Mouse (Mus musculus) Muller cell, postnatal 12 days (primary cell): ENCODE results near the gene 4933430I17Rik.

ENCODE experiments used
- DNase-seq: peaks from one replicate; pipeline ENCODE4 v3.0.0-alpha.2; 2015; ENCODE audit errors: inconsistent ontology term

The 4933430I17Rik gene

DNA sequence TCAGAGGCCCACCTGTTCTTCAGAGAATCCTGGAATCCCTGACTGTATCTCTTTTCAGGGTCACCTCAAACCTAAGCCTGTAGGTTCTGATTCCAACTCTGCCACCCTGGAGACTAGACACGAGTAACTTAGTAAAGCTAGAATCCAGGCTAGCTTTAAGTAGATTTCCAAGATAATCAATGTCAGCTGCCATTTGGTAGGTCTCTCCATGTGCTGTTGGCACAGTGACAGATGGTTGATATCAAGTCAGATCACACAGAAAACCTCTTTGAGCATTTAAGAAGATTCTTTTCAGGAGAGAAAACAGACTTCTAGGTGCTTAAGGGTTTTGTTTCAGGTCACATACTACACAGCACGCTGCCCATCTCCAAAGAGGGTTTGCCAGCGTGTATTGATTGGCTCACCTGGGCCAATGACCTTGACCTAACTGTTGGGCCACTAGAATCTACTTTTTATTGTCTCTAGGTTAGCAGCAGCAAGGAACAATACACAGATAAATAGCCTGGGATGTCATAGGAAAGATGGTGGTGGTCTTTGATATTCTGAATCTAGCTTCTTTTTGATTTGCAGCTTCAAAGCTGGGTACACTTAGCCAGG is 21.7 kb upstream of the 4933430I17Rik start, which contains the start of gene Hdhd3:
Gene Hdhd3, minus strand, starts transcription at position 94 of the 597 bp plus-strand sequence.
- DNase-seq = no peak

DNA sequence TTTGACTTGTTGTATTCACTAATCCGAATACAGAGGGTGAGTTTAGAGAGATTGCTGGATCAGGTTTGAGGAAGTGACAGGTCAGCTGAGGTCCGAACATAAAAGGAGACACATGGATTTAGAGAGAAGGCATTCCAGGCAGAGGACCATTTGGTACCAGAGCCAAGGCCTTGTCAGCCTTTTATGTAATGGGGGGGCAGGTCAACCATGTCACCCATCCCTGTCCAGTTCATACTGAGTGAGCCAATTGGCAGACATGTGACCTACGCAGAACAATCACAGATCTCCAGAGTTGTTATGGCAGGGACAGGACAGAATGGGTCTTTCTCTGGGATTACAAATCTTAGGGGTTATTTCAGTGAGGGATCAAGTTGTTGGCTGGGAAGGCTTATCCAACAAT is 19.2 kb upstream of the 4933430I17Rik start:
- no peak for DNase-seq

DNA sequence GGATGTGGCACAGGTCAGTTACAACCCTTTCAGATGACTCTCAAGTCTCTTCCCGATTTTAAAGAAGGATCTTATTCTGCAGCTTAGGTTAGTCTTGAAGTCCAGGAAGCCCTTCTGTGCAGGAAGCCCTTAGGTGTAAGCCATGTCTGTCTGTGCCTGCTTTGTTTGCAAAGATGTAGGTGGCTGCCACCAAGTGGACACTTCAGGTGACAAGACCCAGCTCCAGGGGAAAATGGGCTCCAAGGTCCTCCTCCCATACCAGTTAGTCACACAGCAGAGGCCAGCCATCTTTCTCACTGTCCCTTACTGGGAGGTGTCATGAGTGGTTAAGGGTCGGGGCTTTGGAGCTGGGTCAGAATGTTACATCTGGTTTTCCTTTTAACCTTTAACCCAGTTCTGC is 18.4 kb upstream of the 4933430I17Rik start:
- DNase-seq = no peak

DNA sequence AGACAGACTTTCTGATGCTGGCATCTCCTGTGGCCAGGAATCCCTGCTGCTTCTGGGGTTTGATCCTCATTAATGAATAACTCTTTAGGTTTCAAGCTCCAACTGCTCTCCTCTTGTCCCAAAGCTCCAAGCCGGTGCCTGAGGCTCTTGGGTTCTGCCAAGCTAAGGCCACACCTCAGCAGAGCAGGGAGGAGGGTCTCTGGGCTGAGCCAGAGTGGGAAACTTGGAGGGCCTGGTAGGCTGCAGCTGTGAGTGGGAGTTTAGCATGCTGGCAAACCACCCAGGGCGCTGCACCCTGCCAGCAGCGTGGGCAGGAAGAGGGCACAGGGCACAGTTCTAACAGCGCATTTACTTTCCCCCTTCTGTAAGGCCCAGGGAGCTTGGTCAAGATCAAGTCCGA is 16.3 kb upstream of the 4933430I17Rik start:
- DNase-seq = peak; percentile 61

DNA sequence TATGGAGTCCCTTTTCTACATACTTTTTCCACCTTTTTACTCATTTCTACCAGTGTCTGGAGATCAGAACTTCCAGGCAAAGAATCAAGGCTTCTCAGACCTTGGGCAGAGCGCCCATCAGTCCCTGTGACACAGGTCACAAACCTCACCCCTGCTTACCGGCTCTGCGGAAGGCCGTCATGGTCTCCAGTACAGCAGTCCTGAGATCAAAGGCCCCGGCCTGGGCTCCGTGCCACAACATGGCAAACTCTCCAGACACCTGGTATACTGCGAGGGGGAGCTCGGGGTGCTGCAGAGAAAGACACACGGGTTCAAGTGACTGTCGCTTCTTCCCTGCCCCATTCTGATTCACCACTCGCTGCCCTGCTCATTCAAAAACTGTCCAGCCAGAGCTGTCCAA is 15.2 kb upstream of the 4933430I17Rik start:
- no peak for DNase-seq

DNA sequence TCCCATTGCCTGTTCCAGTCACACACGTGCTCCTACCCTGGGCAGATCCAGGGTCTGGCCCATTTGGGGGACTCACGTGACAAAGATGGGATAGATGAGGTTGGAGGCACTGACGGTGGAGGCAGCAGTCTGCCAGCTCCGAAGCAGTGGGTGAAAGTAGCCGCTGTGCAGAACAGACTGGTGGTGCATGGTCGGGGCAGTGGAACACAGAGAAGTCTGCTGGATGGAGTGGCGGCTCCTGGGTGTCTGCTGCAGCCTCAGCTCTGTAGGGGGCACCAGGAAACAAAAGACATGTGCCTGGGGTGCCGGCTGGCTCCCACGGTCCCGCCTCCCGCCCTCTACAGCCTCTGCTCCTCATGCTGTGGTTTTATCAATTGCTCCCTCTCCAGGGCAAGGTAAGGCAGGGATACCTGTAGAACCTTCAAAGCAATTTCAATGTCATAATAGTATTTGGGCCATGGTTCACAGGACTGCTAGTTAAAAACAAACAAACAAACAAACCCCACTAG is 11.1 kb upstream of the 4933430I17Rik start:
- no peak for DNase-seq

DNA sequence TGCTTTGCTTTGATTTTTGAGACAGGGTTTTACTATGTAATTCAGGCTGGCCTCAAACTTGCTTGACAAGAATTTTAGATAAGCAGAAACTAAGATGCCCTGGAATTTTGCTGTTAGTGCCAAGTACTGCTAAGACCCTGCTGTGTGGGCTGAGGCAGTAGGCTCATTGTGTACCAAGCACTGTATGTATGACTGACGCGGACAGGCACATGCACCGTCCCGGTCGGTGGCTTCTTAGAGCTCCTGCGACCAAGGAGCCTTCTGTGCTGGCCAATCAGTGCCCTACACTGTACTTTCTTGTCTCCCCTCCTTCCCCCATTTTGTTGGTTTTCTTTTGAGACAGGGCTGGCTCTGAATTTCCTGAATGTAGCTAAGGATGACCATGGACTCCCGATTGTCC is 10.2 kb upstream of the 4933430I17Rik start:
- DNase-seq = no peak

DNA sequence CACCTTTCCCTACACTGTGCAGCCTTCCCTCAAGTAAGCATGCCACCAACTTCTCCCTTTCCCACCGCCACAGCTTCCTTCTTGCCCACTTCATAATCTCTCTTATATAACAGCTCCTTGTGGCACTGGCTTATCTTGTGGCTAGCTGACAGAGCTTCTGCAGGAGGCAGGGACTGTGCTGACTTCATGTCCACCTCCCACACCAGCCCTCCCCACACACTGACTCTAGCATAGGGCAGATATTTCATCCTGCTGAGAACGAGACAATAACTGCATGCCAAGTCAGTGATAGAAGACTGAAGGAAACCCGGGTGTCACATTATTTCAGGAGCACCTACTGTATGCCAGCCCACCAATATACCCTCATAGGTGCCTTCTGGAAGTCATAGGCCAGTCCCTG is 9.7 kb upstream of the 4933430I17Rik start:
- DNase-seq = no peak

DNA sequence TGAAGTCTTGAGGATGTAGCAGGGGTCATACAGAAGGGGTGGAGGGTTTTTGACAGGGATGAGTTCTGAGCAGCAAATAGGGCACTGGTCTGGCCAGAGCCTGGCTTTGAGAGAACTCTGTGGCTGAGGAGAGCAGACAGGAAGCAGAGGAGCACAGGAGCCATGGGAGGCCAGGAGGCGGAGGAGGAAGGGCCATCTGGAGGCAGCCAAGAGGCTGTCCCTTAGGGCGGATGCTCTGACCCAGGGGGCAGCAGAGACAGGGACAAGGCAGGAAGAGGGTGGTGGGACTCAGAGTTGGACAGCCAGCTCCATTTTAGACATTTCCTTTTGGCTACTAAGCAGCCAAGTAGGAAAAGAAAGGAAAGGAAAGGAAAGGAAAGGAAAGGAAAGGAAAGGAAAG is 9.1 kb upstream of the 4933430I17Rik start:
- DNase-seq = no peak

DNA sequence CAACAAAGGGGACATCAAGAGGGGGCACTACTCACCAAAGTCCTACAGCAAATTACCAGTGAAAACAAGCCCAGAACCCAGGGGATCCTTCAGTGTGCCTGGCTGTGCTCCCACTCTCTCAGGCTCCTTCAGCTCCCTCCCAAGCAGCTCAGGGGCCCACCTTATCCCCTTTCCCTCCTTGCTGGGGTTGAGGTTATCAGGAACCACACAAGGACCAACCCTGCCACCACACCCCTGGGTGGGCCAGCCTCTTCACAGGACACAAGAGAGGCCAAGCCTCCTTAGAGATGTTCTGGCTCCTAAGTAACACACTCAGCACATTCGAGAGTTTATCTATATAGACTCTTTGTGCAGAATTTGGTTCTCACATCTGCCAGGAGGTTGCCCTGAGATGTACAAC is 8.6 kb upstream of the 4933430I17Rik start:
- DNase-seq = no peak

DNA sequence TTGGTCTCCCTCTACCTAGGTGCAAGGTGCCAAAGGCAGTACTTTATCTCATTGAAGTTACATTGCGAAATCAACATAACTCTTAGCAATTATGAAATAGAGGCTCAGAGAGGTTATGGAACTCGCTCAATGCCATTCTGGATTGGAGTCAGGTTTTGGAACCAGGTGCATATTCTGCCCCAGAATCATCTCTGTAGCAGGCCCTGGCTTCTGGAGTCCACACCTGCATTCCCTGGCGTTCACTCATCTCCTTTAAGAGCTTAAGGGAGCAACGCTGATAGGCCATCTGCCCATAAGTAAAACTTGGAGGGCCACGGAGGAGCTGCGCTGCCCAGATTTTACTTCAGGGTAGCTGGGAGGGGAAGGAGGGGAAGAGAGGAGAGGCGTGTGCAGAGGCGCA is 8.1 kb upstream of the 4933430I17Rik start:
- no peak for DNase-seq

DNA sequence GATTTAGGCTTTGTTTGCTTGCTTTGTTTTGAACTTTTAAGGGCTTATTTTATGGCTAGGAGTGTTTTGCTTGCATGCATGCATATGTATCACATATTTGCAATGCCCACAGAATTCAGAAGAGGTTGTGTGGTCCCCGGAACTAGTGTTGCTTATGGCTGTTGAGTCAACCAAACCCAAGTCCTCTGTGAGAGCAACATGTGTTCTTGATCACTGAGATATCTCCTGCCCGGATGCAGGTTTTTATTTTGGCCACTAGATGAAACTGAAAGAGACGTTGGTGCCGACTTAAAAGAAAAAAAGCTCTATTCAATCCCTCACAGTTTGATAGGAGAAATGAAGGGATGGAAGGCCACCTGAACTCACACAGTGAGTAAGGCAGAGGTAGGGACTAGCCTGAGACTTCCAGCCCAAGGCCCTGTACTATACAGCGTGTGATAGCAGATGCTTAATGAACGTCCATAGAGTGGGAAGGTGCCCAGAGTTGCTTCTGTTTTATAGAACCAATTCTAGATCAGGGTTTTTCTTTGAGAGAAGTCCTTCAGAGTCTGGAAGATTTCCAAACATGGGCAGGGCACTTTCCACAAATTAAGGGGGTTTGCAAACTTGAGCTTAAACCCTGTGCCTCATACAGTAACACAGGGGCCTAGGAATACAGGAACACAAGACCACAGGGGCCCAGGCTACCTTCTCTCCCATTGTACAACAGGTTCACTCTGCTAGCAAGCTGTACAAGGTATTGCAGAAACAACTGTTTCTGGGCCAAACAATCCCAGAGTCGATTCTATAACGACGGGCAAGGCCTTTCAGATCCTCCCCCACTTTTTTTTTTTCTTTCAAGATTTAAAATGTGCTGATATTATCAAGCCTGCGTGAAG is 7.4 kb upstream of the 4933430I17Rik start:
- DNase-seq = no peak

DNA sequence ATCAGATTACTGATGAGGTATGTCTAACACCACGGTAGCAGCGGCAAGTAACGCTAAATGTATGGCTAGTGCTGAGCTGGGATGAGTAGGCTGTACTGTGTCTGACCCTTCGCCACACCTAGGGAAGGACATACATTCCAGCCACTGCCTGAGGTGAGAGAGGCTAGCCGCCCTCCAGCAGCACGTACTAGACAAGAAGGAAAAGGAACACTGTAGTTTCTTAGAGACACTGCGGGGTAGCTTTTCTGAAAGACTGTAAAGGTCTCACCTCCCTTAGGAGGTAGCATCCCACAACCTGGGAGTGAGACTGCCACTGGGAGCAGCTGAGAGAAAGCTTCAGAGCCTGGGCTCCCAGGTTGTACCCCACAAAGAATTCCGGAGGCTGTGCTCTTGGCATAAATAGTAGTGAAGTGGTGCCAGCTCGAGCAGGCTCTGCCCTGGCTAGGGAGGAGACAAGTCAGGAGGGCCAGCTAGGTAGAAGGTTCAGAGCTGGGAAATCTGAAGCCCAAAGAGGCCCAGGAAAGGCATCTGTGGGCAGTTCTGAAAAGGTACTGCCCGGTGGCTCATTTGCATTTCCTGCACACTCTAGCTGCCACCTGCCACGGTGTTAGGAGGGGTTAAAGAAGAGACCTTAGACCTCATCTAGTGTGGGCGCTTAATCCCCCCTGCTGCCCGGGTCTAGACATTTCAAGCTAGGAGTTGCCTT is 6.6 kb upstream of the 4933430I17Rik start:
- DNase-seq = no peak

DNA sequence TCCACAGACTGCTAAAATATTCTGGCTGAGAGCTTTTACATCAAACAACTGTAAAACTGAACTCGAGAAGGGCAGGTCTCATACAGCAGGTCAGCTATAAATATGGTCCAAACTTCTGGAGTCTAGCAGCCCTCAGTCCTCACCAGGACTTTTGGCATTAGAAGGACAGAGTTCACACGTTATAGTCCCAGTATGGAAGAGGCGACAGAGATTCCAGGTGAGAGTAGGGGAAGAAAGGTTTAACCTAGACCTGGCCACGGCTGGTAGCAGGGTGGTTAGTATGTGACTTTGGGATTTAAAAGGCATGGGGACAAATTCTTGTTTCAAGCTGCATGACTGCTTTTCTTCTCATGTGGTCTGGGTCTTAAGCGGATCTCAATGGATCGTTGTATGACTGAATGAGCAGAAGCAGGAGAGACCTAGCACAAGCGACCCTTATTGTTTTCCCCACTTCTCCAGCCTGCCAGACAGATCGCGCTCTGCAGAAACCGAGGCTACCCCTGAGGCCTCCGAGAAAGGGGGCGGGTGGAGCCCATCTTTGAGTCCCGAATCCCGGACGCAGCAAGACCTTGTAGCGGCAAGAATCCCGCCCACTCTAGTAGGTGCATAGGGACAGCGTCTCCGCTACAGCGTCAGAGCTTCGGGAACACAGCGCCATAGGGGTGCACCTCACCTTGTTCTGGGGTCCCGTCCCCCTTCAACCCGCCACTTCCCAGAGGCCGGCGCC is 5.9 kb upstream of the 4933430I17Rik start:
- DNase-seq = no peak

DNA sequence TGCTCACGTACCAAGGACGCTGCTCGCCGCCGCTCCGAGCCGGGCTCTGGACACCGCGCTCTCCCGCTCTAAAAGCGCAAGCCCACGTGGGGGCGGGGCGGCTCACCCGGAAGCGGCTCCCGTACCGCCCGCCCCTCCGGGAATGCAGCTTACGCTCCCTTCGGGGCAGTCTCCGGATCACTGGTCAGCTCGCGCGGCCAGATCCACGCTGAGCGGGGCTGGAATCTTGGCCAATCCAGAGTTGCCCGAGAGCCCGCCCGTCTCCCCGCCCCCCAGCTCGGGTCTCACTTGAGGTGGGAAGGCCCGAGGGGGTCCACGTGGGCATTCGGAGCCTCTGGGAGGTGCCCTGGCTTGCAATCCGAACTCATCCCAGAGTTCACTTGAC is 5.3 kb upstream of the 4933430I17Rik start, which contains the start of gene Alad:
Gene Alad, minus strand, starts transcription at position 70 of the 385 bp plus-strand sequence.
- DNase-seq = peak; percentile 94

DNA sequence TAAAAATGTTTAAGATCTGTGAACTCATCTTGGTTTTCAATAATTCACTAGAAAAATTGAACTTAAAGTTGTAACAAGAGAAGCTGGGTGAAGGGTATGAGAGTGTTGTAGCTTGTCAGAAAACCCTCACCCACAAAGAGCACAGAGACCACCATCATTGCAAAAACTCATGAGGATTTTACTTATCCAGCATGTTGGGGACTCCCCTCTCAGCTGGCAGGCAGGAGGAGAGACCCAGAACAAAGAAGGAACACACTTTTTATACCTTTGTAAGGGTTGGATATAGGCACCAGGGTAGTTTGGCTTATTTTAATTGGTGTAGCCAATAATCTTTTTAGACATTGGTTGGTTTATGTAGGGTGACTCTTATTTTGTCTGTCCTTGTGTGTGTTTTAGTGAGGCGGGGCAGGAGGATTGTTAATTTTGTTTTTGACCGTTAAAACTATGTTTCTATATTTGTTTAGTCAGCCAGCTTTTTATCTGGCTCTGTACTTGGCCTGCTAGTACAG is 4.2 kb upstream of the 4933430I17Rik start:
- DNase-seq = no peak

DNA sequence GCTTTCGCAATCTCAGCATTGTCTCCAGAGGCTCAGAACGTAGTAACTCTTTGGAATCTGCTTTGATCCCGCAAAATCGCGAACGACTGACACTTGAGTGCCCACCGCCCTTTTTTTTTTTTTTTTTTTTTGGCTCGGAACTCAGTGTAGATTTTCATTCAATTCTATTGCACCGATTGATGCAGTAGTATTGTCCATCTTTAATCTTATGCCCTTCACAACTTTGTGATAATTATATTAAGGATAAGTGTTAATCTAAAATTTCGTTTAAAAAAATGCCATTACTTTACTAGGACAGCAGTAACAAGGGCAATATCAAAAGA is 281 bp downstream of the 4933430I17Rik start:
- no peak for DNase-seq

DNA sequence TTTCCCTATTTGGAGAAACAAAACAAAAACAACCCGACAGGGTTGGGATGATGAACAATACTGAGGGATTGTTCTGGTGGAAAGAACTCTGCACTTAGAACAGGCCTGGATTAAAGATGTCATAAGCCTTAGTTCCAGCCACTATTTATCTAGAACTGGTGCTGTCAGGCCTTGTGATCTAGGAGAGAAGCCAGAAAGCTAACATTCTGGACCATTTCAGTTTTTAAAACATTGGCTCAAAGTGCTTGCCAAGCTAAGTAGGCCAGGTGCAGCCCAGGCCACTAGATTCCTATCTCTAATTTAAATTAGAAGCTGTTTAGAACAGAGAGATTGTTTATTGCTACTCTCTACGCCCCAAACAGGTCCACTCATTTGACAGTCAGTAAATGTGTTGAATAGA is 1.1 kb downstream of the 4933430I17Rik start:
- DNase-seq = no peak

DNA sequence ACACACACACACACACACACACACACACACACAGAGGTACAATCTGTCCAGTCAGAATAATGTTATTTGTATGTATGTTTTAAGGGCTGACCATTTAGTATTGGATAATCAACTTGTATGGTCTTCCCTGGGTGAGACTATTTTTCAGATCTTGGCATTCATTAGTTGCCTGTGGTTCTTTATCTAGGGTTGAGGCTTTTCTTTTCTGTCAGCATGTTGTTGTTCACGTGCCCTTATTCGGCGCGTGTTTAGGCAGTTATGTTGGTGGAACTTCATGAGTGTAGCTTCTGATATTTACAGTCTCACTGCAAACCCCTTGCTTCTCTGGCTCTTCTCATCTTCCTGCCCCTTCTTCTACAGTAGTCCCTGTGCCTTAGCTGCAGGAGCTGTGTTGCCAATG is 2.5 kb downstream of the 4933430I17Rik start:
- no peak for DNase-seq

DNA sequence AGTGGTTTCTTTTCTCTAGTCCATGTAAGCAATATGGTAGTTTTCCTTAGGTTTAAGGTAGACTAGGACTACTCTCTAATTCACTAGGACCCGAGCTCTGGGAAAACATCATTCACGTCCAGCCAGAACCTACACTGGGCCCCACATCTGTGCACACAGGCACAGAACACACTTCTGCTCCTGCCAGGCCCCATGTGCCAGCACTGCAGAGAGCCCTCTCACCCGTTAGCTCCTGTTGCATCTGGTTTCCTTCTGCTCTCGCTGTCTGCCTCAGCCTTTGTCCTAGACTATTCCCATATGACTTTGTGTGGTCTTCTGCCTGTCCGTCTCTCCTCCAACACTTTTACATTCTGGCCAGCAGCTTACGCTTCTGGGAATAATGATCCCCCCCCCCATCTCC is 8.6 kb downstream of the 4933430I17Rik start:
- no peak for DNase-seq

DNA sequence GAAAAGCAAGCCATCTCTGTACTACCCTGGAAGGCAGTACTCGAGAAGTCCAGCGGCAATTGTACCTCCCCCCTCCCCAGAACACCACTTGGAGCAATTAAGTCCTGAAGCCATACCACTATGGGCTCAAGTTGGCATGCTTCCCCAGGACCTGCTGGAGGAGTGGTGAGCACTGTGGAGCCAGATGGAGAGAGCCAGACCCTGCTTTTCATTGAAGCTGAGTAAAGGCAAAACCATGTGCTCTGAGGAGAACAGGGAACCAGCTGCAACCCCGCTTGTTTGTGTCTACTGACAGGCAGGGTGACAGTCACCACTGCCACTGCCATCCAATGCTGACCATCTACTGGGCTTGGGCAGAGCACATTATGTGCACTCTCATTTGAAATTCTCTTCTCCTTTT is 16.6 kb downstream of the 4933430I17Rik start:
- DNase-seq = no peak

DNA sequence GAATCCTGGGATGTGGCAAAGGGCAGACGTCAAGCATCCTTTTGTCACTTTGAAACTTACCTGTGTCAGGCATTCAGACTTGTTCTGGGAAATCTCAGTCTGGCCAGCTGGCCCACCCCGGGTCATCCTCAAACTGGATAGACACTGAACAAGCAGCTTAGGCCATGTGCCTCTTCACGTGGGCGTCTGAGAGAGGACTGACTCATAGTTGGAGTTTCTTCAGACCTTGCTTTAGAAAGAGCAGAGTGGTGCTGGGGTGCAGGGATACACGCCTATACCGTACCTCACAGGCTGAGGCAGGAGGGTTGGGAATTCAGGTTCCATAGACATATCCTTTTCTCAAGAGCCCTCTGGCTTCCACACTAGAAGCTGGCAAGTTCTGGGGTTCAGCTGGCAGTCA is 18.6 kb downstream of the 4933430I17Rik start:
- DNase-seq = no peak
